Mouse (Mus musculus): ENCODE results near the gene Dock6.

DNA sequence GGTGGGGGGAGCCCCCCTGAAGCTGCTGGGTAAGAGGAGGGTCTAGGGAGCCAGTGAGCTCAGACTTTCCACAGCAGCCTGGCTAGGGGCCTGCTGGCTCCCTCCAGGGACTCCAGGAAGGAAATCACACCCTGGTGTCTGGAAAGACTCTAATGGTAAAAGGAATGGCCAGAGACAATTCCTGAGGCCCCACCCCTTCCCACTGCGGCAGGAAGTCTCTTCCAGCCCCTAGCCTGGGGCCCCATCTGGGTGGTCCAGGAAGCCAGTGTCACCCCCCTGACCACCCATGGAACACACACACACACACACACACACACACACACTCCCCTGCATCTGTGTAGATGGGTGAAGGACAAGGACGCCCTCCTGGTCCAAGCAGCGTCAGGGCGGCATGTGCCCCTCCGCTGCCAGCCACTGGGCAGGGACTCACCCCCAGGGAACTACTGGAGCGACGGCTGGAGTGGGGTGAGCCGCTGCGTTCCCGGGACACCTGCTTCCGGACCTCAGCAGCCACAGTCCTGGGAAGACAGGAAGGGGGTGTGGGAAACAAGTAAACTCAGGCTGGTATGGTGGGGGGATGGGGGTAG is 5.6 kb downstream of the Dock6 start:
- TF ChIP-seq CTCF (IDR thresholded peaks at IDR 0.05; ENCODE audit: control insufficient read depth, insufficient read depth, insufficient replicate concordance, low read depth, low read length) (no peak), POLR2A (IDR thresholded peaks at IDR 0.05; ENCODE audit: control insufficient read depth, low read depth, low read length) (no peak)
